Mouse (Mus musculus): ENCODE data around the gene Pdk4.

Pdk4 gene

DNA sequence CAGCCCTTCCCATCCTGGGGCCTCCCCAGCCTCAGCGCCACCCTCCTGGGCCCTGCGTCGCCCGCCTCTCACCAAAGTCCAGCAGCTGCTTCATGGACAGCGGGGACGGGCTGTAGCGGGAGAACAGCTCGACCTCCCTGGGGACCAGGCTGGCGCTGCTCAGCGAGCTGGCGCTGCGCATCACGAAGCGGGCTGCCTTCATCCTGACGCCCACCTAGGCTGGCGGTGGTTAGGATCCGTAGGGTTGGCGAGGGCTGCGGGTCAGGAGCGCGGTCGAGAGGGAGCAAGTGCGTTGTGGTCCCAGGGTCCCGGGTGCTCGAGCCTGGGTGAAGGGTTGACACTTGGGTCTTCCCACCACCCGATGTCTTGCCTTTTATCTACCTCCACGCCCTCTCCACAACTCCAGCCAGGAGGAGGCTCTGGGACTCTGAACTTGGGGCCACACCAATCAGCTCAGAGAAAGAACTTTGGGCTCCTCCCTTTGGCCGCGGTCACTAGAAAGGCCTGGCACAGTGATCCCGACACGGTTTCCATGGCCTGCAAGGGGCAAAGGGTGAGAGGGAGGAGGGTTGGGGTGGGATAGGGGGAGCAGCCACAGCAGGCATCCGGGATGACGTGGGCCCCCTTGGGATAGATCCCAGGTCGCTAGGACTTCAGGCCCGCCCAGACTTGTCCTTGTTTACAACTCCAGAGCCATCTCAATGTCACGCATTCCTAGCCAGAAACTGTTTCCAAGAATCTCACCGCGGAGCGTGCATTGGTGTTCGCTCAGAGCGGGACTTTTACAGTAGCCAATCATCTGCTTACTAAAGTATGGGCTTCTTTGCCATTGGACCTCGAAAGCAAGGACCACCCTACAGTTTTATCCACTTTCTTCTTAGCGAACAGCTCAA, at the start of gene Pdk4:
TSS of gene Pdk4 (minus strand) at position 349 of the 893 bp plus-strand sequence.
- no peak for DNase-seq (ENCODE audit: low read depth, low spot score)

- no peak for DNase-seq (ENCODE audit: low read depth, low spot score)
Measured at GRCm38 (mm10) chr6:5537855-5538365, 41.8 kb upstream of the Pdk4 start.

DNA sequence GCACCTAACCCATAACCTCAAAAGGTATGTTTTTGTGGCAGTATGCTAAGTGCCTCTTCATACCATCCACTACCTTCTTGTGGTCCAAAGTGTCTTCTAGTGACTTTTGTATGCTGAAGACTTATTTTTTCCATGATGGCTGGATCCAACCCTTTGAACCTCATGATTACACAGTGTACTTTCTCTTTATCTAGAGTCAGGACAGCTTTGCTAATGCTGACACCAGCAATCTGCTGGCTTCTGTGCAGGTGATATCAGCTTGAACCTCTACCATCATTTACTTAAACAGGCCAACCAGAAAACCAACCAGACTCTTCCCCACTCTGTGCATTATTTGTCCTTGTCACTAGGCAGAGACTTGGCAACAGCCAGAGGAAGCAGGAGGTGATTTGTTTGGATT, 39.6 kb upstream of the Pdk4 start:
- DNase-seq (ENCODE audit: low read depth, low spot score): no peak

DNA sequence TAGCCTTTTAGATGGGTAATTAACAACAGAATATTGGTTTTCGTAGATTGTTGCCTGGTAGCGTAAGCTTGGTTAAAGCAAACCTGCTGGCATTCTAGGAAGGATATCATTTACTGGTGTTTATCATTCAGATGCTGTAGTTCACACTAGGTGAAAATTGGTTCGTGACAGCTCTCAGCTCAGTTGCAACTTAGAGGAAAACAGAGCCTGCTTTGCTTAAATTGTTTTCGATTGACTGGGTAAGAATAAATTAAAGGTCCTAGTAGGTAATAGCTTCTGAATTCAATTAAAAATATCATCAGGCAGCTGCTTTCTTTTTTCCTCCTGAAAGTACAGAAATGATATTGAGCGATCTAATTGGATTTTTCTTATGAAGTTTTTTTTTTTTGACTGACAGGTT, 21.0 kb upstream of the Pdk4 start:
- no peak for DNase-seq (ENCODE audit: low read depth, low spot score)

DNA sequence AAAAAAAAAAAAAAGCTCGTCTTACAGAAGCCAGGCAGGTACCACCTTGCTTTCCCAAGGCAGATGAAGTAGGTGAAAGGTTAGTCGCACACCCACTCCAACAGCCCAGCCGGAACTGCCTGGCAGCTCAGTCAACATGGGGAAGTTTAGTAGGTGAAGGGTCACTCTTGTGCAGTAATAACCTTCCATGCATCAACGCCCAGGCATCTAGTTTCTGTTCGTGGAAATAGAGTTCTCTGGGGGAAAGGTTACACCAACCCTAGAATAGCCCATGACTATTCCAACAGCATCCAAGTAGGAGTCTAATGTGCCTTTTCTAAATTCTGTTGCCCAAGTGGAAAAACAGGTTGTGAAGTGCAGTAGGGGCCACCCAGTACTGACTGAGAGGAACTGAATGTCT, 13.6 kb upstream of the Pdk4 start:
- DNase-seq (ENCODE audit: low read depth, low spot score): no peak

DNA sequence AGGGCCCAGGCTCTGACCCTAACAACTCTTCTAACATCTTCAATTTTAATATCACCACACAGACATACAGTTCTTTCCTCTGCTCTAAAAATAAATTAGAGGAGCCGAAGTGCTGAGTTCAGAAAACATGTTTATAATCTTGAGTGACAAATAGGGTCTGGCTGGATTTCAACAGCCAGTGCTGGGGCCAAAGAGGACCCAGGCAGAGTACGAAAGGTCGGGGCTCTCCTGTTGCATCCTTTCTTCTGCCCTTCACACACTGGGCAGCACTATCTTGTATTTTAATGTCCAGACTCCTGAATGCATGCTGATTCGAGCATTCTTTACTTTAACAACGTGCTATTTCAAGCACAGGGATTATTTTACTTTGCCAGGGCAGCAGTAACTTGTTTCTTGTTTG, 13.2 kb upstream of the Pdk4 start:
- no peak for DNase-seq (ENCODE audit: low read depth, low spot score)

DNA sequence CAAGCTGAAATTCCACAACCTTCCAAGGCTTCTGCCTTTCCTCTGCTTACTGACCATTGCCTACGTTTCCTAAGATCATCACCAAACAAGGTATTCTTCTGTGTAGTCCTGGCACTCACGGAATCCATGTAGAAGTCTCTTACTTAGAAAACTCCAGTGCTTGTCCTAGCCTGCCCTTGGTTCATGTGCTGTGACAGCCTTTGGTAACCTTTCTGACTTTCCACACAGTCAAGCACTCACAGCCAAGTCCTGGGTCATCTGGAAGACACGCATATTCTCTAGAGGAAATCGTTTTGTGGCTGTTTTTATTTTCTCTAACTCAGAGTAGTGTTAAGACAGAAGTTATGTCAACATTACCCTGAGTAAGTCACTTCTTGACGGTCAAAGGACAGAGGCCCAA, 11.7 kb upstream of the Pdk4 start:
- DNase-seq (ENCODE audit: low read depth, low spot score): no peak

GRCm38 (mm10) chr6:5506271-5506670, 10.2 kb upstream of the Pdk4 start:
- DNase-seq (ENCODE audit: low read depth, low spot score): no peak

GRCm38 (mm10) chr6:5502810-5503209, 6.7 kb upstream of the Pdk4 start:
- DNase-seq (ENCODE audit: low read depth, low spot score): no peak

GRCm38 (mm10) chr6:5501551-5501950, 5.4 kb upstream of the Pdk4 start:
- no peak for DNase-seq (ENCODE audit: low read depth, low spot score)

DNA sequence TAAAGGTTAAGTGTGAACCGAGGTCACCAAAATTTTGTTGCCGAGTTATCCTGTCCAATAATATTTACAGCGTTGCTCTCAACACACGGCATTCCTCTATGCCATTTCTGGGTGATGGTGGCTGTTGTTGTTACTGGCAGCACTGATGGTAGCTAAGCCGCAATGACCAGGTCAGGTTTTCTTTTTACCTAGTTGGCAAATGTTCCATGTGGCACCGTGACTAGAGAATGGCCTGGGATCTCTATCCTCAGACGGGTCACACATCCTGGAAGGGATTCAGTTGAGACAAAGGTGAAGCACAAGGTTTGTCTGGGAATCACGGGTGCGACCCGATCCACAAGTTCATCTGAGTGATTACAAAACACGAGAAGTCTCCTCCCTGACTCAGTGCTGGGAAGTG, 2.6 kb upstream of the Pdk4 start:
- DNase-seq (ENCODE audit: low read depth, low spot score): no peak

DNA sequence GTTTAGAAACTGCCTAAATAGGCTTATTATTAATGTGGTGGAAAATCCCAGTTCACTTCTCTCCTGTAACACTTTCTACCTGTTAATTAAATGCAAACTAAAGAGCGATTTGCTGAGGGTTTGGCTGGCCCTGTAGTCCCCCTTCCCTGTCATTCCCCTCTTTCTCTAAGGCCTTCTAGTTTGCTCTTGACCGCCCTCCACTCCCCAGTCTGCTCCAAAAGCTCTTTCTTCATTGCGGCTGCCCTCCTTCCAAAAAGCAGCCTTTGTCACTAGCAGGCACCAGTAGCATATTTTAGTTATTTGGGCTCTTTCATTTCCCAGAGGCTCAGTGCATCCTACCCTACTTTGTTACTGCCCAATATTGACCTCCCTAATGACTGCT, 736 bp upstream of the Pdk4 start:
- DNase-seq (ENCODE audit: low read depth, low spot score): no peak

DNA sequence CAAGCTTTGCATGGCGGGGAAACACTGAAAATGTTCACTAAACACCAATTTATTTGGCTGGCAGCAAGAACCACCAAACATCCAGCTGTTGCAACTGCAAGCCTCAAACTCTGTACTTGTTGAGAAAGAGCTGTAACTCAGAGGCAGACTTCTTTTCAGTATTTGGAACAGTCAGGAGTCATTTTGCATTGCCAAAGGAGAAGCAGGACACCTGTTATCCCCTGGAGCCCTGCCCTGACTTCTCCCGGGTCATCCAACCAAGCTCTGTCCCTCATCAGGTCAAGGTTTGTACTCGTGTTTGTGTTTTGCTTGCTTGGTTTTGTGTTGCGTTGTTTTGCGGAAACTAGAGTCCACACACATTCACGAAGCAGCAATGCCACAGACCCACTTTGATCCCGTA, 11.1 kb downstream of the Pdk4 start:
- DNase-seq (ENCODE audit: low read depth, low spot score): no peak

GRCm38 (mm10) chr6:5482270-5482783, 13.8 kb downstream of the Pdk4 start:
- no peak for DNase-seq (ENCODE audit: low read depth, low spot score)

DNA sequence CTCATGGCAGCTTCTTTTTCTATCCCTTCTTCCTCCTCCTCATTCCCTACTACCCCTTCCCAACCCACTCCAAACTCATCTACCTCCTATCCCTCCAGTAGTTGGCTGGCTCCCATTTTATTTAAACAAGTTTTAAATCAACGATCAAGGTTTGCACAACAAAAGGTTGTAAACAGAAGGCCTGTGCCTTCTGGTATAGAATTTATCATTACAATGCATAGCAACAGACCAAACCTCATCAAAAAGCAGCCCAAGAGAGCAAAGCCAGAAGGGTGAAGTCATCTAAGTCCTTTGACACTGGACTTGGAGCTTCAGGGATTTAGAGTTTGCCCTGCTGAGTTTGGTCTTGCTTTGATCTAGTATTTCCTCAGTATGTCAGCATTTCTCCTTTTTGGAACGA, 15.0 kb downstream of the Pdk4 start:
- DNase-seq (ENCODE audit: low read depth, low spot score): no peak

- DNase-seq (ENCODE audit: low read depth, low spot score): no peak
Measured at GRCm38 (mm10) chr6:5474021-5474420, 22.1 kb downstream of the Pdk4 start.

DNA sequence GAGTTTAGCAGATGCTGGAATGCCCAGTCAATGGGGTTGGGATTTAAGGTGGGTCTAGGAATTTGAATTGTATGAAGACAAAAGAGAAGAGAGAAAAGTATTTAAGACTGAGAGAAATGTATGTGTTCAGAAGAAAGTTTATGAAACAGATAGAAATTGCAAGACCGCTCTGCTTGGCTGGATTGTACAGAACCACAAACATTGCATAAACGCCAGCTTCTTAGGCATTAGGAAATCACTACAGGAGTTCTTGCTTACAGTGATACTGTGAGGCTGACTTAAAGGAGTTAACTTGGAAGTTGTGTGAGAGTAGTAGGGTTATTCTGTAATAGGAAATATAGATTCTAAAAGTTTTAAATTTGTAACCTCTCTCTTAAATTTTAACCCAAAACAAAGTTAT, 23.4 kb downstream of the Pdk4 start:
- no peak for DNase-seq (ENCODE audit: low read depth, low spot score)

GRCm38 (mm10) chr6:5470480-5471318, 25.4 kb downstream of the Pdk4 start:
- DNase-seq (ENCODE audit: low read depth, low spot score): no peak

DNA sequence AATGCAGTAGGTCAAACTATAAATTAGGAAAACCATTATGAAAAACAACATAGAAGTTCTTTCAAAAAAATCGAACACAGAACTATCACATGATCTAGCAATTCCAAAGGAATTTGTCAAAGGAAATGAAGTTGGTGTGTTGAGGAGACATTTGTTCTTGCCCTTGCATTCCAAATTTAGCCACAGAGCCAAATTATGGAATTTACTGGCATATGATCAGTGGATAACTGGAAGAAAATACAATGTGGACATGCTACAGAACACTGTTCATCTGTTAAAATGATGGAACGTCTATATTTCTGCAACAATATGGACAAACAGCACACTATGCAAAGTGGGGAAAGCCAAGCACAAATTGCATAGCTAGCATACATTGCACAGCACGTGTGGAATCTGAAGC, 40.3 kb downstream of the Pdk4 start:
- no peak for DNase-seq (ENCODE audit: low read depth, low spot score)

- DNase-seq (ENCODE audit: low read depth, low spot score): no peak
Measured at GRCm38 (mm10) chr6:5449878-5450277, 46.2 kb downstream of the Pdk4 start.

DNA sequence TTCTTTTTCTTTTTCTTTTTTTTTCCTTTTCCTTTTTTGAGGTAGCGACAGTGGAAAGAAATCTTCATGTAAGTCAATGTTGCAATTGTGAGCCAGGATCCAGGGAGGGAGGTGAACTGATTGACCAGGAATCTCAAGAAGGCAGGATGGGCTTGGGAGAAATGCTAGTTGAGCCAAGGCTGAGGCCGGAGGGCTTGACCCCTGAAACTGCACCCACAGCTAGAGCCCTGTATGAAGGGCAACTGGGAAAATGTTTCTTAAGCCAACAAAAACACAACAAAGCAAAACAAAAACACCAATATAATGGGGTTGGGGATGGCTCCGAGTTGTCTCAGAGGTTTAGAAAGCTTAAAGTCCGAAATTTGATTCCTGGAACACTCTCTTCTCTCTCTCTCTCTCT, 47.7 kb downstream of the Pdk4 start:
- DNase-seq (ENCODE audit: low read depth, low spot score): no peak

GRCm38 (mm10) chr6:5447546-5447945, 48.6 kb downstream of the Pdk4 start:
- no peak for DNase-seq (ENCODE audit: low read depth, low spot score)
